Mouse (Mus musculus) left cerebral cortex, postnatal 36 days (tissue): ENCODE measurements around the gene Prtg. TPM values are rescaled to one million over a fixed set of nuclear protein-coding genes. Genes with fewer than 3 reads are reported as not detected.

ENCODE experiments used
- DNase-seq, 2 experiments: peaks; one replicate each; pipeline ENCODE4 v3.0.0; 2021 to 2022; ENCODE audit warnings: low spot score in 2 of 2, mixed read lengths in 1 of 2
- intact Hi-C: fragments of 180-260 bp; cut with DNase I; formaldehyde crosslinking; loops from one replicate; pipeline ENCODE4 v1.15.1; 2025
- total RNA-seq, 2 experiments: library from RNA; stranded (reverse); gene quantifications; 2 replicates each; pipeline ENCODE4 v1.2.3; 2021

Prtg gene
- total RNA-seq, 2 experiments from 2014 or later, result 0.96 to 1.4 TPM

- intact Hi-C loops, result no loop called here
Observed at GRCm38 (mm10) chr9:72889777-72890176, 83.1 kb downstream of the Prtg start.

GRCm38 (mm10) chr9:72890499-72891085, 83.9 kb downstream of the Prtg start:
- intact Hi-C loops, result no loop called here
- no peak for DNase-seq

More at GRCm38 (mm10) chr9:72889777-72890176, 83.1 kb downstream of the Prtg start:
- DNase-seq, result no peak

GRCm38 (mm10) chr9:72892761-72893160, 86.1 kb downstream of the Prtg start:
- intact Hi-C loops, result no loop called here
- DNase-seq, result no peak

GRCm38 (mm10) chr9:72894796-72895352, 88.2 kb downstream of the Prtg start:
- intact Hi-C loops, result no loop called here
- no peak for DNase-seq

- DNase-seq, result no peak
- intact Hi-C loops, result no loop called here
Observed at GRCm38 (mm10) chr9:72902057-72902456, 95.4 kb downstream of the Prtg start.

GRCm38 (mm10) chr9:72902611-72903010, 95.9 kb downstream of the Prtg start:
- intact Hi-C loops, result no loop called here
- no peak for DNase-seq

- DNase-seq, result no peak
- intact Hi-C loops, result no loop called here
Observed at GRCm38 (mm10) chr9:72906693-72907103, 100.0 kb downstream of the Prtg start.

- intact Hi-C loops, result no loop called here
- DNase-seq, result no peak
Observed at GRCm38 (mm10) chr9:72911381-72911780, 104.7 kb downstream of the Prtg start.

- intact Hi-C loops, result no loop called here
- DNase-seq, result no peak
Observed at GRCm38 (mm10) chr9:72913551-72913950, 106.9 kb downstream of the Prtg start.

GRCm38 (mm10) chr9:72915728-72916127, 109.1 kb downstream of the Prtg start:
- intact Hi-C loops, result no loop called here
- DNase-seq, result no peak

GRCm38 (mm10) chr9:72923068-72923467, 116.4 kb downstream of the Prtg start:
- intact Hi-C loops, result no loop called here
- no peak for DNase-seq

- intact Hi-C loops, result no loop called here
- peak; percentile 59 to 60 for DNase-seq
Observed at GRCm38 (mm10) chr9:72925021-72925934, 118.6 kb downstream of the Prtg start, which contains the start of gene Pygo1. Pygo1 (plus strand) TSS chr9:72925645.

- no peak for DNase-seq
- intact Hi-C loops, result no loop called here
Observed at GRCm38 (mm10) chr9:72925935-72926258, 119.2 kb downstream of the Prtg start.

GRCm38 (mm10) chr9:72931166-72931790, 124.6 kb downstream of the Prtg start:
- DNase-seq, result peak; percentile 63
- intact Hi-C loops, result no loop called here

GRCm38 (mm10) chr9:72935309-72935708, 128.6 kb downstream of the Prtg start:
- DNase-seq, result no peak
- intact Hi-C loops, result no loop called here

- DNase-seq, result no peak
- intact Hi-C loops, result no loop called here
Observed at GRCm38 (mm10) chr9:72936301-72936700, 129.6 kb downstream of the Prtg start.

GRCm38 (mm10) chr9:72943424-72943823, 136.8 kb downstream of the Prtg start:
- intact Hi-C loops, result no loop called here
- no peak for DNase-seq

- no peak for DNase-seq
- intact Hi-C loops, result no loop called here
Observed at GRCm38 (mm10) chr9:72944286-72944685, 137.6 kb downstream of the Prtg start.

- intact Hi-C loops, result no loop called here
Observed at GRCm38 (mm10) chr9:72947010-72947409, 140.3 kb downstream of the Prtg start.

GRCm38 (mm10) chr9:72949572-72949971, 142.9 kb downstream of the Prtg start:
- intact Hi-C loops, result no loop called here
- DNase-seq, result no peak

More at GRCm38 (mm10) chr9:72947010-72947409, 140.3 kb downstream of the Prtg start:
- no peak for DNase-seq
